Mouse (Mus musculus) lung, postnatal 0 days (tissue): ENCODE measurements around the gene Sp1.

Experiments
- CTCF ChIP-seq: IDR thresholded peaks from 2 replicates; pipeline ENCODE4 v1.5.1; 2016; ENCODE audit warnings: antibody characterized with exemption, mild to moderate bottlenecking
- EP300 ChIP-seq: IDR thresholded peaks from 2 replicates; pipeline ENCODE4 v1.6.1; 2016; ENCODE audit warnings: antibody characterized with exemption, mild to moderate bottlenecking, control low read depth

GRCm38 (mm10) chr15:102407681-102408557 is 2.0 kb downstream of the Sp1 start:
- TF ChIP-seq CTCF (peak; percentile 43), EP300 (no peak)
